Mouse (Mus musculus): ENCODE measurements around the gene Slc16a9.
"Not testable (repeated sequence)": the region's sequence is repeated elsewhere in the genome, so short reads cannot be mapped to it uniquely, and the experiment has no call there.

The Slc16a9 gene

DNA sequence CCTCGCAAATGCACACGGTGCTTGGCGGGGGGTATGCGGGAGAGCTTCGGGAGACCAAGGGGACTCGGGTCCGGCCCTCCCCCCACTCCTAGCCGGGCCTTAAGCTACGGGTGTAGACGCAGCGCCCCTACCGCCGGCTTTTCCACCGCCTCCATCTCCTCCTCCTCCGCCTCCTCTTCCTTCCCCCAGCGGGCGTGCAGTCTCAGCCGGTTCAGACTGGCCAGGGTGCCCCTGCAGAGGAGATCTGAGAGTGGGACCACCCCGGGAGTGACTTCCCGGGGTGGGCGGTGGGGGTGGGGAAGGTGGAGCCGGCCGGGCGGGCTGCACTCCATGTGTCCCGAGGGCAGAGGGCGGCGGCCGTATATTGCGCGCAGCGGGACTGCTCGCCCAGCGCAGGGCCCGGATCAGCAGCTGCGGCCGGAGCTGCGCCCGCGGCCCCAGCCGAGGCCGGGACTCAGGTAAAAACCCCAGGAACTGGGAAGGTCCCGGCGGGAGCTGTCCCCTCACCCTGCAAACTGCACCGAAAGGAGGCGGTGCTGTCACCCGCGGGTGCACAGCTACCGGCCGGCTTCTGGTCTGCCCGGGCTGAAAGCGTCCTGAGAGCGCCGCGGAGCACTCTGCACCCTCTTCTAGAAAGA is at the start of gene Slc16a9:
TSS of gene Slc16a9 (plus strand) at position 180 of the 638 bp plus-strand sequence.
- no peak for DNase-seq (ENCODE audit: low spot score in 2 of 2)

DNA sequence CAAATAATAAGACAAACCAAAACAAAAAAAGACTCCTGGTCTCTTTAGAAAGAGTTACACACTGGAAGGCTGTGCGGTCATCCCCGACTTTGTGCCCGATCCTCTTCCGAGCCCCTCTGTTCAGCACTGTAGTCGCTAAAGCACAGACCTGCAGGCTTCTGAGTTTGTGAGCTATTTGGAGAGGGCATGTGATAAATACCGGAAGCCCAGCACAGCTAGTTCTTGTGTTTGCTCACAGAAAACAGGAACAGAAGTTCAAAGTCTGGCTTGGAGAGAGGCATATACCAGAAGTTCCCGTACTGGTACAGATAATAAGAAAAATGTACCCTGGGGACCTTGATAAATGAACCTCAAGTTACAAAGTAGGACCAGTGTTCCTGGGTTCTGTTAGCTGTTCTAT is 49.6 kb upstream of the Slc16a9 start:
- no peak for DNase-seq (ENCODE audit: low spot score in 2 of 2)

DNA sequence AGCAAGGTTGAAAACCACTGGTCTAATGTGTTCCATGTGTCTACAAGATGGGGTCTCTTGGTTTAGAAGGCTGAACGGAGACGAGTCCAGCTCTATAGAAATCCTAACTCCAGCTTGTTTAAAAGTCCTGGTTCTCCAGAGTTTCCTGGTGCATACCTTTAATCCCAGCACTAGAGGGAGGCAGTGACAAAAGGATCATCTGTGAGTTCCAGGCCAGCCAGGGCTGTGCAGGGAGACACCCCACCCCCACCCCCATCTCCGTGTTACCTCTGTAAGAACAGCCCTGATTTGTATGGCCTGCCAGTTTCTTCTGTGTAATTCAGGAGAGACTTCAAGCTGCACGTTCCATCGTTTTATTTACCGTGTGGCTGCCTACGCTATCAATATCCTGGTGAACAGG is 49.1 kb upstream of the Slc16a9 start:
- no peak for DNase-seq (ENCODE audit: low spot score in 2 of 2)

DNA sequence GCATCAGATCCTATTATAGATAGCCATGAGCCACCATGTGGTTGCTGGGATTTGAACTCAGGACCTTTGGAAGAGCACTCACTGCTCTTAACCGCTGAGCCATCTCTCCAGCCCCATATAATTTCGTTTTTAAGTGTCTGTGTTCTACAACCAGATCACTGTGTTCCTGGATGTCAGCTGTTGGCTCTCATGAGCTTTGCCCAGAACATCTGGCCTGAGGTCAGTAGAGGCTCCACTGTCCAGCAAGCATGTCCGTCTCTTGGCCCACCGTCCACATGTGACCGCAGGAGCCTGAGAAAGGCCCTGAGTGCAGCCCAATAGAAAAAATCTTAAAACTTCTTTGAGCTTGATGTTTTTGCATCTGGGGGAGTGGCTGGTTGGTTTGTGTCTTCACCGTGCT is 48.2 kb upstream of the Slc16a9 start:
- DNase-seq (ENCODE audit: low spot score in 2 of 2) = no peak

DNA sequence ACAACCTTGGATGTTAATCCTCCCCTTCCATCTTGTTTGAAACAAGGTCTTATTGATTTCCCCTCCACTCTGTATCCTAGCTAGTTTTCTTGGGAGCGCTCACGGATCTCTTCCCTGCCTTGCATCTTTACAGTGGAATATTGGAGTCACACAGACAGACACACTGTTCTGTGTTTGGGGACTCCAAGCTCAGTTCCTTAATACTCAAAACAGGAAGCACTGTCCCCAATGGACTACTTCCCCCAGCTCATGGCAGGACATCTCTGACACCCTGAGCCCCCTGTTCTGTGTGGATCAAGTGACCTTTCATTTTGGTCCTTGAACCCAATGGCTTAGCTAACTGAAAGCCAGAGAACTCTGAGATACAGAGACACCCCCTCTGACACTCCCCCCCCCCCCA is 47.3 kb upstream of the Slc16a9 start:
- no peak for DNase-seq (ENCODE audit: low spot score in 2 of 2)

DNA sequence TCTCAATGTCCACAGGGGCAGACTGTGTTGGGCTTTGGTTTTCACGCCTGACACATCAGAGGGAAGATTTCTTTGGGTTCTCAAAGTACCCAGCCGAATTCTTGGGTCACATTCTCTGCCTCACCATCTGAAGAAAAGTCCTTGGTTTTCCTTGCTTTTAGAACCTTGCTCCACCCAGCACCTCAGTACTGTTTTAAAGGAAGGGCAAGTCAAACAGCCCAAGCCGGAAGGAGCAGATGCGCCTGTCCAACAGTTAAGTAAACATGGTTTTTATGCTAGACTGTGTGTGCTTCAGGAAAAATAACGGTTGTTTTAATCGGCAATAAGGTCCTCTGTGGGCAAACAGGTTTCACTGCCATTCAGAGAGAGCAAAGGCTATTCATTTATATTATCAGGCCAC is 46.9 kb upstream of the Slc16a9 start:
- DNase-seq (ENCODE audit: low spot score in 2 of 2) = no peak

DNA sequence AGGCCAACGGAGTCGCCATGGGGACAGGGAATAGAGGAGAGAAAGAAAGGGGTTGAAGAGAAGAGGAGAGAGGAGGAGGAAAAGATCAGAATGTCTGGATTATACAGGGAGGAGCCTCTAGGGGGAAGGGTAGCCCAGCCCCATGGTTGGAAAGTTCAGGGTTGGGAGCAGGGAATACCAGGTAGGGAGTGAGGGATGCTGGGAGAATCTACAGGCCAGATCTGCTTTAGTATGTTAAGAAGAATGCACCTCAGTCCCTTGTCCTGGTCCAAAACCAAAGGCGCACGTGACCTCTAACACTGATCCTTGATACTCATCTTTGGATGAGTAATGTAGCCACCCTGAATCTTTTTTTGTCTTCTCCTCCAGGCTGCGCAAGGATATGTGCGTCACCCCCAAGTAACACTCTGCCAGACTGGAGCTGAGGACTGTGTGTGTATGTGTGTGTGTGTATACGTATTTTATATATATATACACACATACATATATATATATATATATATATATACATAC is 45.9 kb upstream of the Slc16a9 start:
- DNase-seq (ENCODE audit: low spot score in 2 of 2) = no peak

DNA sequence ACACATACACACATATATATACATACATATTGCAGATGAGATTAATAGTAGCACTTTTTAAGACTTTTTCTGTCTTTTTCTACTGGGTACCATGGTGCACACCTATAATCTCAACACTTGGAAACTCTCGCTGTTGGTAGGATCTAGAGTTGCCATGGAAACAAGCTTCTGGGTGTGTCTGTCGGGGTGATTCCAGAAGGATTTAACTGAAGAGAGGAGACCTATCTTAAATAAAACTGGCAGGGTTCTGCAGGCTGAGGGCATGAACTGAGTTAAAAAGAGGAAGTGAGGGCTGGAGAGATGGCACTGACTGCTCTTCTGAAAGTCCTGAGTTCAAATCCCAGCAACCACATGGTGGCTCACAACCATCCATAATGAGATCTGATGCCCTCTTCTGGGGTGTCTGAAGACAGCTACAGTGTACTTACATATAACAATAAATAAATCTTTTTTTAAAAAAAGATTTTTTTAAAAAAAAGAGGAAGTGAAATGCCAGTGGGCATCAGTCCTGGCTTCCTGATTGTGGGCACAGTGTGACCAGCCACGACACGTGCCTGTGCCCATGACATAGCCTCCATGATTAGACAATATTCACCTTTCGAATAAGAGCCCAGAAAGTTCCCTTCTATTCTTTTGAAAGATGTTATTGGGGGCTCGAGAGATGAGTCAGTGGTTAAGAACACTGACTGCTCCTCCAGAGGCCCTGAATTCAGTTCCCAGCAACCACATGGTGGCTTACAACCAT is 45.3 kb upstream of the Slc16a9 start:
- DNase-seq (ENCODE audit: low spot score in 2 of 2) = no peak

DNA sequence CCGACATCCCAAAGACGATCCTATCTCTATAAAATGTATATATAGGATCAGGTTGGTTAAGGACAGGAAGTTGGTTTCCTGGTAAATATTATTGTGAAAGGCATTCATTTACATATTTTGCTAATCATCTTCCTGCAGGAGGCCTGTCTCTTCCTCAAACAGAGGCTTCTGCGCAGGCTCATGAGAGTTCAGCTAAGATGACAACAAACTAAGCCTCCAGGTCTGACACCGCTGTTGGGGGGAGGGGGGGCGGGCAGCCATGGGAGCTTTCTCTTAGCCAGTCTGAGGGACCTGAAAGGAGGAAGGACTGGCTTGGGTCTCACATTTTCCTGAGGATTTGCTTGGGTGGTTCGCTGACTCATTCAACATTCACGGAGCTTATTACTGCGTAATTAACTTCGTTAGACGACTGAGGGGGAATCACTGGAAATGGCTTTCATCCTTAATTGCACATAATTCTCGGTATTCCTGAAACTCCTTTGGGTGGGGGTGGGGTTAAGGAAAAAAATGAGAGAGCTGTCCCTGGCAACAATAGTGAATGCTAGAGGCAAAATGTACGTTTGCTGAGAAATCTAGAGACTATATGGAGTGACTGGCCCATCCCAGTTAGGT is 43.9 kb upstream of the Slc16a9 start:
- no peak for DNase-seq (ENCODE audit: low spot score in 2 of 2)

DNA sequence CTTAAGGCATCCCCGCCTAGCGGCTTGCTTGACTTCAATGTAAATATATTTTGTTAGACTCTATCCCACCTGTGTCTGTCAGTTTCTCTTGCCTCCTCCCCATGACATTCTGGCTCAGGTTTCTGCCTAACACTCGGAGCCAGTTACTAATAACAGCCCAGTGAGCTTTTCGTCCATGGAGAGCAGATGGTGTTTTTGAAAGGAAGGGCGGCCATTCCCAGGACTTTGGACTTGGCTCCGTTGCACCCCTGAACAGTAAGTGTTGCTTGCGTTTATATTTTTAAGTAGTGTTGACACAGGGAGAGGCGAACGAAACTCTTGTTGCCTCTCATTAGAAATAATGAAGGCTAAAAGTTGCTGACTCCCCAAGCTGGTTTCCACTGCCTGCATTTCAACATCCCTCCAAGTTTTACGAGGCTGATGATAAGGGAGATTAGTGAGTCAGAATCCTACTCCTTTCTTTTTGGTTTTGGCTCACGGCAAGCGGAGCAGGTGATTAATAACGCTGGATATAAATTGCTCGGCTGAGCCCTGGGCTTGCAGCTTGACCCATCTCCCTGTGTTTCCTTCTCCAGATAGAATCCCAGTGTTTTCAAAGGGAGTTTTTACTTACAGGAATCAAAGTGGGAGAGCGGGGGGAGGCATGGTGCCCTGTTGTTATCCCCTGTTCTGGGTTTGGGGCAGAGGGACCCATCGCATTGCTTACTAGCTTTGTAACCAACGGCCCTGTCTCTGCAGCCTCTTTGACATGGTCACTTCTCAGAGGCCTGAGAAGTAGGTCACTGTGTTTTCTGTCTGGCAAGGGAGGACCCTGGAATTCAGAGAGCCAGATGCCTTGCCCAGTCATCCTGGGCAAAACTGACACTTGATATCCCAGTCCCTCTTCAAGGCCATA is 40.1 kb upstream of the Slc16a9 start, which contains the start of gene Mrln:
TSS of gene Mrln (plus strand) at position 160 of the 895 bp plus-strand sequence.
- no peak for DNase-seq (ENCODE audit: low spot score in 2 of 2)

DNA sequence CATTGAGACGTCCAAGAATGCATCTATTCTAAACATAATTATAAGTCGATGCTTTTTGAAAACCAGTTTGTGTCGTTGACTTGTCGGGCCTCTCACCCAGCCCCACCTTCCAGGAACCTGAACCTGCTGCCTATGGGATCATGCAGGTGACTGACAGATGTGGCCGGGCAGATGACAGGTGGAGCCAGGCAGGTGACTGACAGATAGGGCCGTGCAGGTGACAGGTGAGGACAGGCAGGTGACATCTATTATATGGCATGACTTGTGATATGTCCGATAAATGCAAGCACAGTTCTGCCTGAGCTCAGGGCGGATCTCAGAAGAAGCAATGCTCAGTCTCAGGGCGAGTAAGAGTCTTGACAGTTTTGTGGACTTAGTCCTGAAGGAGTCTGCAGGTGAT is 33.6 kb upstream of the Slc16a9 start:
- no peak for DNase-seq (ENCODE audit: low spot score in 2 of 2)

DNA sequence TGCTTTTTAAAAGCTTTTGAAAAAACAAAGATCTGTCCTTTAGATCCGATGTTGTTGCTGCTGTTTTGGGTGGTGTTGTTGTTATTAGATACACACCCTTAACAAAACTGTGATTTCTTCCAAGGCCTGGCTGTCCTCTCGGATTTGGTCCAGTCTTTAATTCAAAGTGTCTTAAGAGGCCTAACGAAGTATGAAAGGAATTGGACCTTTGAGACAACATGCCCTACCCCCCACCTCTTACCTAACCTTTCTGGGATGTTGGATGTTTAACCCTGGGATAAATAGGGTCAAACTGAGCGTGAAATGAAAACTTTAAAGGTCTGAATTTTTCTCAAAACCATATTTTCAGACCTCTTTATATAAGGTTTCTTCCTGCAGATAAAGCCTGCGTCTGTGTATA is 23.9 kb upstream of the Slc16a9 start:
- no peak for DNase-seq (ENCODE audit: low spot score in 2 of 2)

DNA sequence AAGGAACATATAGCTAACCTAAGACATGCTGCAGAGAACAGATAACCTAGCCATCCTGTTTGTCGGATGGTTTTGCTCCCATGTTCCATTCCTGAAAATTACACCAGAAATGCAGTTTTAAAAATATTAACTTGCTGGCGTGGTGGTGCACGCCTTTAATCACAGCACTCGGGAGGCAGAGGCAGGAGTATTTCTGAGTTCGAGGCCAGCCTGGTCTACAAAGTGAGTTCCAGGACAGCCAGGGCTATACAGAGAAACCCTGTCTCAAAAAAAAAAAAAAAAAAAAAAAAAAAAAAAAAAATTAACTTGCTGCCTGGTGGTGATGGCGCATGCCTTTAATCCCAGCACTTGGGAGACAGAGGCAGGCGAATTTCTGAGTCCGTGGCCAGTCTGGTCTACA is 22.7 kb upstream of the Slc16a9 start:
- not testable (repeated sequence) for DNase-seq (ENCODE audit: low spot score in 2 of 2)

DNA sequence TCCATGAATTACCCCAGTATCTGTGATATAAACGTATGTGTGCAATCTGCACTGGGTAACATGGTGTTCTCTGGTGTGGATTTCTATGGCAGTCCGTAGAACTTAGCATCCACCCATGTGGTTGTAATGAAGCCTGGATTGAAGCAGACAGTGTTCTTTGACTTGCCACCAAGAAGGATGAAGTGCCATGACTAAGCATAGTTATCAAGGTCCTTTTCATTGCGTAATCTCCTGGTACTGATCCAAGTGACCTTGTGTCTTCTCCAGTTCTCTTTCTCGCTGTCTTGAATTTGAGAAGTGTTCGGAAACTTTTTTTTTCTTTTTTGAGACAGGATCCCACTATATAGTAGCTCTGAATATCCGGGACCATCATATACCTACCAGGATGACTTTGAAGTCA is 20.3 kb upstream of the Slc16a9 start:
- no peak for DNase-seq (ENCODE audit: low spot score in 2 of 2)

DNA sequence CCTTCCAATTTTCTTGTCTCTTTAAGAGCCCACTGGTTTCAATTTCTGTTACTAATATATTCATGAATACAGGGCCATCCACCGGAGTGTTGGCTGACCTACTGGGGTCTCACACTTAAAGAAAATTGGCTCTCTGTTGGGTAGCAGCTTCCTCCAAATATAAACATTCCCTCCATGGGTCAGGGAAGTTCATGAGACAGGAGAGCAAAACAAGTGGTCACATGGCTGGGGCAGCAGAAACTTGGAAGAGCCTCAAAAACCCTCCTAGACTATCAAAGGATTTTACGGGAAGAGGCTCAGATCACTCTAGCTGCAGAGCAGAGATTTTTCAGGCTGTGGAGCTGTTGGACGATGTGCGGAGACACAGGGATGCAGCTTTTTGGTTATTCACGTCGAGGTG is 19.1 kb upstream of the Slc16a9 start:
- DNase-seq (ENCODE audit: low spot score in 2 of 2) = no peak

DNA sequence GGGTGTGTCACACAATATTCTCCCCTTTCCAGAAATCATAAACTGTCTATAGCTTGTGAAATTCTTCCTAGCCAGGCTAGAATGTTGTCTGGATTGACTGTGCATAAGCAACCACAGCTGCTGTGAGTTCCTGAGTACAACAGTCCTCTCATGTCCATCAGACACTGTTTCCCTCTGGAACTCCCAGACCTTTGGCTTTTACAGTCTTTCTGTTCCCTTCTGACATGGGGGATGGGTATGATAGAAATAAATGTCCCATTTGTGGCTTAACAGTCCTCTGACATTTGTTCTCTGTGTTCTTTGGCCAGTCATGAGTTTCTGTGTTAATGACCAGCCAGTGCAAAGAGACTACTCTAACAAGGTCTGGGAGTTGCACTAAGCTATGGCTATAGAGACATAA is 18.3 kb upstream of the Slc16a9 start:
- DNase-seq (ENCODE audit: low spot score in 2 of 2) = no peak

DNA sequence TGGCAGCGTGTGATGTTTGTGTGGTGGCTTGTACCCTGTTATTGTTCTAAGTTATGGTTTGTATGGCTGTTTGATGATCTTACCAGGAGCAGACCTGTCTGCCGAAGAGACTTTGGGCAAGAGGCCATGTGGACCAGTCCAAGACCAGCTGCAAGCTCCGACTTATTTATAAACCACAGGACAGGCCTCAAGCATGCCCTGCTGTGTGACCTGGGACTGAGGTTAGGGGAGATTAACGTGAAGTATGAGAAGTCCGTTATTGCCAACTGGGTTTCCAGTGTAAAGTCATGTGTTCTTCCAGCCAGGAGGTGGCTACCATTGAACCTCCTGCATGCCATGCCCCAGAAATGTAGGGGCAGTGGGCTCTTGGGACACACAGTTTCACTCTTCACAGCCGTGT is 14.5 kb upstream of the Slc16a9 start:
- no peak for DNase-seq (ENCODE audit: low spot score in 2 of 2)

DNA sequence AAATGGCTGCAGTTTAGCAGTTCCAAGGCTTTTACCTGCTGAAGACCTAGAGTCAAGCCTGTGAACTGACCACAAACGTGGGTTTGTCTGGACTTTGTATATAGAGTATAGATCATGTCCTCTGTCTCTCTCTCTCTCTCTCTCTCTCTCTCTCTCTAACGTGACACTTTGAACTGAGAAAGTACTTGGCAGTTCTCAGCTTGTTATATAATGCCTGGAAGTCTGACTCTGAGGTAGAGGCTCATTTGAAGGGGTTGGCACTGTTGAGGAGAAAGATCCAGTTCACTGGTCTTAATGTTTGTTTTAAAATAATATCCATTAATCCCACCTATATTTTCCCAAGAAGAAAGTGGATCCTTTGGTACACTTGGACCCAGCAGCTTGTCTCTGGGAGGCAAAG is 7.0 kb upstream of the Slc16a9 start:
- DNase-seq (ENCODE audit: low spot score in 2 of 2) = no peak

DNA sequence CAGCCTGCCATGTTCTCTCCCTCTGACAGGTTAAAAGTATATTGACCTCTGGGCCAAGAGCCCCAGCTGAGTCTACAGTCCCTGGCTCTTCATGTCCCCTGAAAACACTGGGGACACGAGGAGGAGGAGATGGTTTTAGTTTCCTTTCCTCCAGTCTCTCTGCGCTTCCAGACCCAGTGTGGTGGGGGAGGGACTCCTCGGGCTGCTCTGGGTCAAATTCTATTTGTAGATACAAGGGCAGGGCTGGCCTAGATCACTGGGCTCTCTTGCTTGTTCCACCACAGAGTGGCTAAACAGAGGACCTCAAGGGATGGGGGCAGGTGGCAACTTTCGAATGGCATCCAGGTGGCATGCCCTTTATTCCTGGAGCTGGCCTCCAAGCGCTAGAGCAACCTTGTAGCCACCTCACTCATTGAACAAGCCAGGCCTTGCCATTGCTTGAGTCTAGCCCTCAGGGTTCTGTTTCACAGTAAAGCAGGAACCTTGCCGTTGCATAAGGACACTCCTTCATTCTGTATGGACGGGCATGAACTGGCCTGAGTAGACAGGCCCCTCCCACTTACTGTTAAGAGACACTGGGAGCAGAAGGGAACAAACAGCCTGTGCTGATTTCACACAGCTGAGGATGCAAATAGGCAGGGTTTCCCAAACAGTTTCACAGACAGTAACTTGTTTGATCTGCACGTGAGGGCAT is 2.0 kb upstream of the Slc16a9 start:
- DNase-seq (ENCODE audit: low spot score in 2 of 2) = no peak

DNA sequence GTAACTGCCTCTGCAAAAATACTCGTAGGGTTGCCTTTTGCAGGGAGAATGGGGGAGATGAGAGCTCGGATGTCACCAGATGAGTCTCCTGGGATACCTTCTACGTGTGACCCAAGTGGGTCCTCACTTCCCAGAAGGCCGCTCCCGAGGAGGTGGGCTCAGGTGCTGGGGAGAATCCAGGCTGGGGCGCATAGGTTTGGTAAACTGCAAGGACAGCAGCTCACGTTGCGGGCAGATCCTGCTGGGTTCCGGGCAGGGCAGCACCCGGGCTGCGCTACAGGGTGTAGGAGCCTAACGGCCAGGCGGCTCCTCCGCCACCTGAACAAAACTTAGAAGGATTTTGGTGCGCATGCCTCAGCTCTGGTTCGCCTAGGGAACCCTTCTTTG is 652 bp downstream of the Slc16a9 start:
- DNase-seq (ENCODE audit: low spot score in 2 of 2) = no peak

DNA sequence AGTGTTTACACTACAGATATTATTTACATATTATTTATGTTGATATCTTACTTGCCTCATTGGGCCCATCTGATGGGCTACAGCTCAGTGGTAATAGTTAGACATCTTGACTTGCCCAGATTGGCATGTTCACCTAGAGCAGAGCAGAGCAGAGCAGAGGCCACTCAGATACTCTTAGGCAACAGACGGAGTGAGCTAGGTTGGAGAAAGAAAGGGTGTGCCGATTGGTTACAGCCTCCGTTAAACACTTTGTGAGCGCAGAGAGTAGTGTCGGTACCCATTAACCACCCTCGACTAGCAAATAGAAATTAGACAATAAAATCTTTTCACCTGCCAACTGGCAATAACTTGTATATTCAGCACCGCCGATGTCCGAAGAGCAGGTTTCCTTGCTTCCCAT is 1.2 kb downstream of the Slc16a9 start:
- no peak for DNase-seq (ENCODE audit: low spot score in 2 of 2)

Measured in spleen, postnatal 14 days (tissue).